Mouse (Mus musculus) ovary, postnatal 14 days (tissue): ENCODE data around the gene Spats1.
"Not testable (repeated sequence)": the region's sequence is repeated elsewhere in the genome, so short reads cannot be mapped to it uniquely, and the experiment has no call there.

ENCODE experiments used
- DNase-seq: peaks from one replicate; pipeline ENCODE4 v3.0.0; 2022; ENCODE audit warnings: low spot score

Spats1 gene

GRCm38 (mm10) chr17:45489736-45490135 lies 14.5 kb upstream of the Spats1 start:
- DNase-seq = no peak

- no peak for DNase-seq
Measured at GRCm38 (mm10) chr17:45488321-45489254, 13.4 kb upstream of the Spats1 start.

- DNase-seq = no peak
Measured at GRCm38 (mm10) chr17:45487216-45487615, 12.0 kb upstream of the Spats1 start.

GRCm38 (mm10) chr17:45485581-45485980 lies 10.4 kb upstream of the Spats1 start:
- no peak for DNase-seq

GRCm38 (mm10) chr17:45480429-45480828 lies 5.2 kb upstream of the Spats1 start:
- no peak for DNase-seq

- DNase-seq = peak; percentile 81
Measured at GRCm38 (mm10) chr17:45478234-45478825, 3.1 kb upstream of the Spats1 start.

- DNase-seq = no peak
Measured at GRCm38 (mm10) chr17:45474146-45474545, 1.1 kb downstream of the Spats1 start.

GRCm38 (mm10) chr17:45473667-45474066 lies 1.5 kb downstream of the Spats1 start:
- no peak for DNase-seq

- no peak for DNase-seq
Measured at GRCm38 (mm10) chr17:45470726-45471125, 4.5 kb downstream of the Spats1 start.

- DNase-seq = no peak
Measured at GRCm38 (mm10) chr17:45468302-45468701, 6.9 kb downstream of the Spats1 start.

GRCm38 (mm10) chr17:45466701-45467100 lies 8.5 kb downstream of the Spats1 start:
- no peak for DNase-seq

GRCm38 (mm10) chr17:45464255-45464654 lies 11.0 kb downstream of the Spats1 start:
- DNase-seq = no peak

- DNase-seq = no peak
Measured at GRCm38 (mm10) chr17:45462506-45462905, 12.7 kb downstream of the Spats1 start.

GRCm38 (mm10) chr17:45459062-45459461 lies 16.2 kb downstream of the Spats1 start:
- DNase-seq = no peak

- DNase-seq = no peak
Measured at GRCm38 (mm10) chr17:45458516-45458915, 16.7 kb downstream of the Spats1 start.

GRCm38 (mm10) chr17:45457487-45457886 lies 17.7 kb downstream of the Spats1 start:
- DNase-seq = no peak

GRCm38 (mm10) chr17:45456260-45457152 lies 18.7 kb downstream of the Spats1 start:
- DNase-seq = no peak

GRCm38 (mm10) chr17:45455783-45456182 lies 19.4 kb downstream of the Spats1 start:
- DNase-seq = not testable (repeated sequence)

- DNase-seq = no peak
Measured at GRCm38 (mm10) chr17:45454794-45455193, 20.4 kb downstream of the Spats1 start.

GRCm38 (mm10) chr17:45452271-45452670 lies 22.9 kb downstream of the Spats1 start:
- DNase-seq = no peak

- DNase-seq = no peak
Measured at GRCm38 (mm10) chr17:45450153-45450552, 25.1 kb downstream of the Spats1 start.

- no peak for DNase-seq
Measured at GRCm38 (mm10) chr17:45449586-45449985, 25.6 kb downstream of the Spats1 start.
